ENCODE assay signal across 8 mouse cellular contexts in genomic region chrX:99975250-99975984, GRCm38 (mm10). TPM values are rescaled to one million over a fixed set of nuclear protein-coding genes. Genes with fewer than 3 reads are reported as not detected.
DNase-seq lines count a peak whose midpoint lies in the region; ATAC-seq and TF ChIP-seq lines count a peak whose summit lies in the region.

Eda (plus strand) TSS chrX:99975606.

- DNase-seq in c-Kit-positive CD71-negative TER-119-negative erythroid progenitor cells, embryonic 14.5 days (ENCODE audit: low read depth): peak; percentile 47
- peak; percentile 15 for DNase-seq in fibroblast of lung, adult 2 months (ENCODE audit: low read depth)
- peak; percentile 86 for DNase-seq in kidney, postnatal 0 days (ENCODE audit: low spot score)
- DNase-seq in liver, embryonic 11.5 days (ENCODE audit: low spot score): peak; percentile 84
- DNase-seq in neural tube, embryonic 10.5 days (ENCODE audit: extremely low spot score, low spot score): peak; percentile 83

- no peaks in the 10 kb centered on the region for H3K36me3 ChIP-seq in E14TG2a.4 (ENCODE audit: insufficient read depth, low read length)
- H3K36me3 ChIP-seq in heart, embryonic 13.5 days: no peaks in the 10 kb centered on the region
- no peaks in the 10 kb centered on the region for H3K36me3 ChIP-seq in kidney, postnatal 0 days (ENCODE audit: insufficient read depth, low read length)
- no peaks in the 10 kb centered on the region for H3K36me3 ChIP-seq in liver, embryonic 11.5 days (ENCODE audit: control insufficient read depth, insufficient read depth, low read length)
- H3K36me3 ChIP-seq in stomach, embryonic 15.5 days: no peaks in the 10 kb centered on the region

- 14% methylated on average over 32 of the region's 49 CpGs for WGBS in heart, embryonic 13.5 days
- 26% methylated on average over 41 of the region's 49 CpGs for WGBS in kidney, postnatal 0 days
- 16% methylated on average over 44 of the region's 49 CpGs for WGBS in liver, embryonic 11.5 days
- 28% methylated on average over 31 of the region's 49 CpGs for WGBS in stomach, embryonic 15.5 days

- no peaks in the 10 kb centered on the region for H3K9me3 ChIP-seq in E14TG2a.4 (ENCODE audit: low read length)
- no peaks in the 10 kb centered on the region for H3K9me3 ChIP-seq in heart, embryonic 13.5 days
- no peaks in the 10 kb centered on the region for H3K9me3 ChIP-seq in kidney, postnatal 0 days (replicated peaks; ENCODE audit: low read length)
- no peaks in the 10 kb centered on the region for H3K9me3 ChIP-seq in liver, embryonic 11.5 days (ENCODE audit: control insufficient read depth, low read length)
- no peaks in the 10 kb centered on the region for H3K9me3 ChIP-seq in stomach, embryonic 15.5 days

- peak; percentile 95 for ATAC-seq in heart, embryonic 13.5 days (ENCODE audit: extremely low read depth, insufficient number of reproducible peaks, low FRiP score, low TSS enrichment)
- ATAC-seq in kidney, postnatal 0 days (replicated peaks; ENCODE audit: low FRiP score, low read depth): peak; percentile 97
- ATAC-seq in liver, embryonic 11.5 days (replicated peaks; ENCODE audit: low FRiP score): peak; percentile 96
- peak; percentile 97 for ATAC-seq in stomach, embryonic 15.5 days (ENCODE audit: insufficient read depth, low FRiP score, low read depth)

- H3K4me3 ChIP-seq in E14TG2a.4 (replicated peaks; ENCODE audit: low read length): peak within 1 kb of the TSS; percentile 84
- peak within 1 kb of the TSS; percentile 65 for H3K4me3 ChIP-seq in heart, embryonic 13.5 days
- peak within 1 kb of the TSS; percentile 43 for H3K4me3 ChIP-seq in kidney, postnatal 0 days (replicated peaks; ENCODE audit: low read depth, low read length)
- peak within 1 kb of the TSS; percentile 49 for H3K4me3 ChIP-seq in liver, embryonic 11.5 days (ENCODE audit: low read depth, low read length)
- H3K4me3 ChIP-seq in stomach, embryonic 15.5 days (replicated peaks): peak within 1 kb of the TSS; percentile 50

- H3K4me1 ChIP-seq in E14TG2a.4 (replicated peaks; ENCODE audit: low read depth, low read length): peaks cover 11% of the 10 kb centered on the region
- H3K4me1 ChIP-seq in heart, embryonic 13.5 days: no peaks in the 10 kb centered on the region
- H3K4me1 ChIP-seq in kidney, postnatal 0 days (replicated peaks; ENCODE audit: insufficient read depth, low read length): no peaks in the 10 kb centered on the region
- no peaks in the 10 kb centered on the region for H3K4me1 ChIP-seq in liver, embryonic 11.5 days (replicated peaks; ENCODE audit: control insufficient read depth, insufficient read depth, low read length)
- H3K4me1 ChIP-seq in stomach, embryonic 15.5 days: no peaks in the 10 kb centered on the region

- no peak for TF ChIP-seq CTCF in E14TG2a.4 (conservative IDR thresholded peaks at IDR 0.05; ENCODE audit: low read length)
- TF ChIP-seq CTCF in kidney, postnatal 0 days (IDR thresholded peaks at IDR 0.05; ENCODE audit: low read depth): no peak

- H3K9ac ChIP-seq in heart, embryonic 13.5 days: peak within 1 kb of the TSS; percentile 79
- peak within 1 kb of the TSS; percentile 47 for H3K9ac ChIP-seq in kidney, postnatal 0 days (ENCODE audit: low read depth, low read length)
- H3K9ac ChIP-seq in liver, embryonic 11.5 days (ENCODE audit: low read depth, low read length): peak within 1 kb of the TSS; percentile 52
- peak within 1 kb of the TSS; percentile 17 for H3K9ac ChIP-seq in stomach, embryonic 15.5 days

- H3K27ac ChIP-seq in heart, embryonic 13.5 days (replicated peaks): peak within 1 kb of the TSS; percentile 63
- H3K27ac ChIP-seq in kidney, postnatal 0 days: no peak within 1 kb of the TSS; the same call in 1 of the 2 replicates
- H3K27ac ChIP-seq in liver, embryonic 11.5 days (ENCODE audit: low read depth, low read length): no peak within 1 kb of the TSS
- peak within 1 kb of the TSS; percentile 48; the same call in 1 of the 2 replicates for H3K27ac ChIP-seq in stomach, embryonic 15.5 days

- H3K27me3 ChIP-seq in E14TG2a.4 (ENCODE audit: insufficient read depth, low read length): no peaks in the 10 kb centered on the region
- H3K27me3 ChIP-seq in heart, embryonic 13.5 days (replicated peaks): peaks cover 24% of the 10 kb centered on the region
- H3K27me3 ChIP-seq in kidney, postnatal 0 days (ENCODE audit: insufficient read depth, low read length): no peaks in the 10 kb centered on the region
- H3K27me3 ChIP-seq in liver, embryonic 11.5 days (replicated peaks; ENCODE audit: control insufficient read depth, insufficient read depth, low read length): peaks cover 9% of the 10 kb centered on the region
- H3K27me3 ChIP-seq in stomach, embryonic 15.5 days (replicated peaks): 0 out of 2 replicates have a peak, but pooled peaks cover 5% of the 10 kb centered on the region

- peak within 1 kb of the TSS; percentile 86 for H3K4me2 ChIP-seq in heart, embryonic 13.5 days
- H3K4me2 ChIP-seq in kidney, postnatal 0 days (ENCODE audit: low read length): peak within 1 kb of the TSS; percentile 78
- H3K4me2 ChIP-seq in liver, embryonic 11.5 days: peak within 1 kb of the TSS; percentile 86
- peak within 1 kb of the TSS; percentile 81 for H3K4me2 ChIP-seq in stomach, embryonic 15.5 days

RNA-seq across cellular contexts. Expression of gene Eda, which starts in this region (rescaled TPM):
- 2.0 and 2.2 TPM in 2 replicates for polyA plus RNA-seq in heart, embryonic 13.5 days (2015; fragmentation: Nextera tagmentation; extraction: Ambion mirVana)
- 1.1 and 1.3 TPM in 2 replicates for polyA plus RNA-seq in kidney, postnatal 0 days (2015; fragmentation: Nextera tagmentation; extraction: Ambion mirVana)
- polyA plus RNA-seq in liver, embryonic 11.5 days (2014; fragmentation: Nextera tagmentation; extraction: Ambion mirVana): 0.80 and 1.1 TPM in 2 replicates
- polyA plus RNA-seq in stomach, embryonic 15.5 days (2015; fragmentation: Nextera tagmentation; extraction: Ambion mirVana): 1.9 and 2.4 TPM in 2 replicates

Comparison
In these comparisons a context has a peak if more than half of its experiments do, and no peak if none do; other contexts are left out.
1. DNase-seq: peak in every context shown above with its lines; median percentile 86 in kidney, postnatal 0 days; 84 in liver, embryonic 11.5 days; 83 in neural tube, embryonic 10.5 days; 47 in c-Kit-positive CD71-negative TER-119-negative erythroid progenitor cells, embryonic 14.5 days; 15 in fibroblast of lung, adult 2 months.
2. H3K27ac ChIP-seq: peak in heart, embryonic 13.5 days (single experiment) and stomach, embryonic 15.5 days (single experiment); none in kidney, postnatal 0 days (single experiment) and liver, embryonic 11.5 days (single experiment).
3. H3K9ac ChIP-seq: peak in every context shown above with its lines; median percentile 79 in heart, embryonic 13.5 days; 52 in liver, embryonic 11.5 days; 47 in kidney, postnatal 0 days; 17 in stomach, embryonic 15.5 days.
4. Peak in every context shown above with its lines, with median percentiles within 50 percentile points of each other: H3K4me3 ChIP-seq, ATAC-seq and H3K4me2 ChIP-seq.